Mouse (Mus musculus) gastrocnemius, adult 8-10 months (tissue): Measurements from ENCODE around the gene Pam. TPM values are rescaled to one million over a fixed set of nuclear protein-coding genes. Genes with fewer than 3 reads are reported as not detected.

Experiments used
- DNase-seq, 2 experiments: peaks; one replicate each; pipeline ENCODE4 v3.0.0; 2022; ENCODE audit warnings: low spot score in 2 of 2
- total RNA-seq, 4 experiments: library from RNA; stranded (reverse); gene quantifications; 2 replicates each; pipeline ENCODE4 v1.2.4; 2022

Pam gene
- total RNA-seq, 4 experiments from 2014 or later: 19.6 to 32.4 (median 23.9) TPM

- DNase-seq: no peak
These were observed 179.1 kb downstream of the Pam start for GRCm38 (mm10) chr1:97916218-97916970.

DNA sequence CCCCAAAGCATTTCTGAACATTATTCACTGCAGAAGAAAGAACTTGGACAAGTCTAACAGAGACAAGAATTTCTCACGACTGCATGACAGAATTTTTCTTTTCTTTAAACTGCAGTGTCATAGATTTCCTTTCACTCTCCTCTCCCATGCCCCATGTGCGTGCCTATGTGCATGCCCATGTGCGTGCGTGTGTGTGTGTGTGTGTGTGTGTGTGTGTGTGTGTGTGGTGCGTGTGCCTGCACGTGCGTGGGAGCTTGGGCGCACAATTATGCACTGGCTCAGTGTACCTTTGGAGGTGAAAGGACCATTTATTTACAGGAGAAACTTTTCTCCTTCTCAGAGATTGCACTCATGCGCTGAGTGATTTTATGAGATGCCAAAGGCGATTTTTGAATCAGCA, 179.7 kb downstream of the Pam start:
- DNase-seq: no peak

GRCm38 (mm10) chr1:97910874-97911273, 184.6 kb downstream of the Pam start:
- DNase-seq: no peak

DNA sequence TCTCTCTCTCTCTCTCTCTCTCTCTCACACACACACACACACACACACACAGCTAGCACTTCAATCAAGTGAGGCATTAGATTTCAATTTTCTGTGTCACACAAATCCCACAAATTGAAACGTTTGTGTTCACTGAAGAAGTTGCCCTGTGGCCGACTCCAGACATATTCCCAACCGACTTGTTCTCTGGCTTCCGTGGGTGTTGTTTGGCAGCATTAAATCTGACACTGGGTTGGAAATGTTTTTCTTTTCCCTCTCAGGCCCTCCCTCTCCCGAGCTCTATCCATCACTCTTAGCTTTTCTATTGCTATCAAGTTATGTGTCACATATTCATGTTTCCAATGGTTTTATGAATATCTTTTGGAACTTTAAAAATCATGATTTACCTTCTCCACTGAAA, 185.9 kb downstream of the Pam start:
- DNase-seq: no peak

DNA sequence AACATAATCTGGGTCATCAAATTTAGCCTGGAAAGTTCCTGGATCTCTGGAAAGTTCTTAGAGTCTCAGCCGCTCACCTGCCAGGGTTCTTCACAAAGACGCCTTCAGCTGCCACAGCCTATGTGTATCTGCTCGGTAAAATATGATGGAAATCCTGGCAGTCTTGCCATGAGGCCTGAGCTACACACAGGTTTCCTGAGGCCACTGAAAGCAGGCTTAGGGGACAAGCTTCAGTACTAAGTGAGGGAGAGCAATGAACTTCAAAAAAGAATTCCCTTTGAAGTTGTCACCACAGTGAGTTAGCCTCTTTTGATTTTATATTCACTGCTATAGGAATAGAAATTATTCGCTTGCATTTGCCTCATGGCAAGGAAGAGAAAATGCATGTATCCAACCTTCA, 186.7 kb downstream of the Pam start:
- DNase-seq: no peak

DNA sequence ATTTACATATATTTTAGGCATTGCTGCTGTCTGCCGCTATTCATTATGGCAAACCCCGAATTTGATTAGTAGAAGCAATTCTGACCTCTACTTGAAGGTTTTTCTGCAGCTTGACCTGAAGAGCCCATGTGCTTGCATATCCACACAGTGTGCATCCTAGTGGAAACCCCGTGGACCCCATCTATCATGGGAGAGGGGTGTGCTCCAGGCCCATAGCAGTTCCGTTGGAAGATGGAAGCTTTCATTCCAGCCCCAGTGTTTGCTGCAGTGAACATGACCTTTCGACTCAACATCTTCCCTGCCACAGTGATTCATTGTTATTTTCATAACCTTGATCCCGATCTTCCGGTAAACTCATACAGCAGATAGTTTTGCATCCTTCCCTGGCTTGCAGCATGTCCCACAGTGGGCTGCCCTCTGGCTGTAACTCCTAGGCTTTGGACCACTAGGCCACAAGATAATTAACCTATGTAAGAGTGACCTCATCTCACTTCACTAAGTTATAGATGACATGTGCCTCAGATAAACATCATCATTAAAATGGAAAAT, 191.5 kb downstream of the Pam start:
- DNase-seq: no peak

DNA sequence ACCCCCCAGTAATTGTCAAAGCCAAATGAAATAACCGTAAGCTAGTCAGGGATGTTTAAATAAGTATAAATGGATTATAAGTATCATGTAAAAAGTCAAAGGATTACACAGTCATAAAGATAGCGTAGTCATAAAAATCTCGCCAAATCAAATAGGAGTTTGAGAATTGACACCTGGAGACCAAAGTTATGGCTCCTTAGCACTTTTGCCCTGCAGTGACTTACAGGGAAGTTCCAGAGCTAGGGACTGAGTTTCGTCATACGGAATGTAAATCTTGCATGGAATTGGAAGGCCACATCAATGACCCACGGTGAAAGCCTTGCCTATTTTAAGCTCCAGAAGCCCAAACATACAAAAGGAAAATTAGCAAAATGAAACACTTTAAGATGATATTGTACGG, 192.6 kb downstream of the Pam start:
- no peak for DNase-seq

GRCm38 (mm10) chr1:97900559-97901153, 194.8 kb downstream of the Pam start:
- no peak for DNase-seq

DNA sequence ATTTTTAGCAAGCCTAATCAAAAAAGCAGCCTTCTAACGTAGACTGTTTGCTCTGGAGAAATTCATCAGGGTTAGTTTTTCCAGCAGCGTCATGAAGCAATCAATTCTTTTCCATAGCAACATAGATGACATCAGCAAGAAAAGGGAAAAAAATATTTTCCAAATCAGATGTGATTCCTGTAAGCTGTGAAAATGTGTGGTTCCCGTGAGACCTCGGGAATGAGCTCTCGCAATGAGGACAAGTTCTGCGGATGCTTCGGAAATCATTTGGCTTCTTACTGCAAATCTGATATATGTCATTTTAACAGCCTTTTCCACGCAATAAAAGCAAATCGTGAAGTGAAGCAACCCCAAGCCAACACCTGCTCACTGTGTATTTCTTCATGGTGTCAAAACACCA, 207.9 kb downstream of the Pam start:
- DNase-seq: no peak

GRCm38 (mm10) chr1:97883498-97883897, 211.9 kb downstream of the Pam start:
- no peak for DNase-seq

- DNase-seq: no peak
These were observed 218.4 kb downstream of the Pam start for GRCm38 (mm10) chr1:97877037-97877436.

DNA sequence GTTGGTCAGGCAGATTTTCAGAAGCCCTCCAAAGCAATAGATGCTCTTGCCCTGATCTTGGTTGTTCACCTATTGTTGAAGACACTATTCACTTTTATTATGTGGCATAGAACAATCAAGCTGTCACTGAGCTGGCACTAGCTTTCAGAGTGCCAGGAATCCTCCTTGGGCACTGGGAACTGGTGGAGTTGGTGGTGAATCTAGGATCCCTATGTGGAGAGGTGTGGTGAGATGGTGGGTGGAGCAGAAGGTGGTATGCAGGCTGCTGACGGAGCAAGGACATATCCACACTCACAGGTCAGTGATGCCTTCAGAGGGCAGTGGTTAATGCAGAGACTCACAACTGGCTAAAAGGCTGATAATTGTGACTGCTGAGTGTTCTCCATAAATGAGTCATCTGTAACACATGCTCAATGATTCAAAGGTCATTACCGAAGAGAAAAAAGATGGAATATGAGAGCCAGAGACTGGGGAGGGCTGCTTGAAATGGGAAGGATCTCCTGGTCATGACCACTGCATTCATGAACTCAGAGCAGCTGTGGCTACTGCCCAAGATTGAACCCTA, 221.9 kb downstream of the Pam start:
- no peak for DNase-seq

DNA sequence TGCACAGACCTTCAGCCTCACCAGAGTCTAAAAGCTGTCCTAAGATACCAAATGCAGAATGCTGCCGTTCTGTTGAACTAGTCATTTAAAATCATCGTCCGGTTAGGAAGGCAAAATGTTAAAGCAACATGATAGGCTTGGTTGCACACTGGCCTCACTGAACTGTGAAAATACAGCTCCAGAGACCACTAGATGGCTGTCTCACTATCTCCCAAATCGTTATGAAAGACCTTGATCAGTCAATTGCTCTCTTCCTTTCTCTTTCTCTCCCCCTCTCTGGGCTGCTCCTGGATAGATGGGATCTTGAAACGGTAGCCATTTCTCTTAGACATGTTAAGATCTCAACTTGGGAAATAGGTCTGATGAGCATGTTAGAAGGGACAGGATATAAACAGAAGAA, 223.0 kb downstream of the Pam start:
- DNase-seq: no peak

- DNase-seq: no peak
These were observed 223.4 kb downstream of the Pam start for GRCm38 (mm10) chr1:97872072-97872471.

DNA sequence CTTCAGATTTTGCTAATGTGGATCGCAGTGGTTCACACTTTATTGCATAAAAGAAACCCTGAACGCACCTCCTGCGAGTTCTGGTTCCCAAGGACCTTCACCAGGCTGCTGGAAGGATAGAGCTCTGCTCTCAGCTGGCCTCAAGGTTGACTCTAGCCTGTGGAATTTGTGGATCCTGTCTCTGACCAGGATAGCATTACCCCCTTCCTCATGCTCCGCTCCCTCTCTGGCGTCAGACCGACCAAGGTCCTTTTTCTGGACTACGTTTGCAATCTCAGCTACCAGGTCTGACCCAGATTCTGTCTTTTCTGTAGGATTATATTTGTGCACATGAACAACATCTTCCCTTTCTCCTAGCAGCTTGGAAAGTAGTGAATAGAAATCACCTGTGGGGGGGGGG, 231.3 kb downstream of the Pam start:
- DNase-seq: no peak

DNA sequence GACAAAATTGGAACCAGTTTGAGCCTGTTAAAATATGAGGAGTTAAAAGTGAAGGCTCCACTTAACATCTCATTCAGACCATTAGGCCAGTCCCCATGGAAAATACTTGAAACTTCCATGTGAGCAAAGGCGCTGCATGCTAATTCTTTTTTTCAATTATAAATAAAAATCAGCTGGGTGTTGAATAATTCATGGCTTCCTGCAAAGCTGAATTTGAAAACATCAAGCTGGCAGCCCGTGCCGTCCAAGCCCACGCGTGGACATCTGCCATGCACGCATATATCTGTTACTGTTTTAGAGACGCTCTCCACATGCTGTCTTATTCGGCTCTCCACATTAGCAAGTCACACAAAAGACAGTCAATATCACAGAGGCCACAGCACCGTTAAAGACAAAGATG, 232.3 kb downstream of the Pam start:
- no peak for DNase-seq

DNA sequence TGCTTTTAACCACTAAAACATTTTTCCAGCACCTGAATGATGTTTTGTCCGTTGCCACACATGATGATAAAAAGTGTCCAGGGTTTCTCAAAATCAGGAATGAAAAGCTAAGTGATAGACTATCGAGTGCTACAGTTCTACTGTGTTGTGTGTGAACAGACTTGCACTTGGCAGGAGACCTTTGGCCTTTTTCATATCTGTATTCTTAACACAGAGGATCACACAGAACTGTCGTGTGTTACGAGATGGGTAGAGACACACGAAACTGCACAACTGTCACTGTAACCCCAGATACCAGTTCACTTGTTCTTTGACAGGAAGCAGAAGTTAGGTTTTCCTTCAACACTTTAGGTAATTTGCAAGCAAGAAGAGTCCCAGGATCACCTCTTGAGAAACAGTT, 232.7 kb downstream of the Pam start:
- no peak for DNase-seq

DNA sequence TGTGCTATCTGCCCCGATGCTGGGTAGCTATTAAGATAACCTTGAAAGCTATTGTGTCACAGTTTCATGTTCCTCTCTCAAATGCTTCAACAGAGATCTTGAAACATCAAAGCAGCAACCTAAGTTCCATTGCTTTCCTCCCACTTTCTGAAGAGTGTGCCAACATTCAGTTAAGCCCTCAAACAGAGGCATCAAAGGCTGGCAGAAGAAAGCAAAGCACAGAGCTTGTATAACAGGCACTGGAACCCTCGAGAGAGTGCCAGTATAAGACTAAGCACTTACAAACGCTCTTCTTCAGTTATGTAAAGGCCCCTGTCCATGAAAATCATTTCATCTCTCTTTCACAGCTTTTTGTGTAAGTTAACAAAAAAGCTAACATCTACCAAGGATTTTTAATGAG, 241.2 kb downstream of the Pam start:
- no peak for DNase-seq

DNA sequence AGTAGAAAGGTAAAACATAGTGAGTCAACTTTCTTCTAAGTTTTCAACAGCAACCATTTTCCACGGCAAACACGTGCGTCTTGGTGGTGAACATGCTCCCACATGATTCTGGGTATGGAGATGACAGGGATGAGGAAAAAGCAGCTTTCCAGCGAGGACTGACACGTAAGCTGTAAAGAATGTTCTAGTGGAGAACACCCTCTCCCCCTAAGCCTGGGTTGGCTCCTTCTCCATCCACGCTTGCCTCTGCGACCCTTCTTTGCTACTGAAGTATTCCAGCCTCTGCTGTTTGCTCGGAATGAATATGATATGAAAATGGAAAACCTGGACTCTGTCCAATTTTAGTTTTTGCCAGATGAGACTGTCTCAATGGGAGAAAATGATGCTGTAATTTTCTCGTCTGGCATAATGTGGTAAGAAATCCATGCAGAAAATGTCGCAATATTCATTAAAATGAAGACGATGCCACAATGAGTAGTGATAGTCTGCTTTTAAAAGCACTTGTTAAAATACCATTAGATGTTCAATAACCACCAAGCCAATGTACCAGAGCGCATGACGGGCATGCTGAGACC, 243.8 kb downstream of the Pam start:
- no peak for DNase-seq

GRCm38 (mm10) chr1:97848601-97849241, 246.7 kb downstream of the Pam start:
- DNase-seq: no peak

DNA sequence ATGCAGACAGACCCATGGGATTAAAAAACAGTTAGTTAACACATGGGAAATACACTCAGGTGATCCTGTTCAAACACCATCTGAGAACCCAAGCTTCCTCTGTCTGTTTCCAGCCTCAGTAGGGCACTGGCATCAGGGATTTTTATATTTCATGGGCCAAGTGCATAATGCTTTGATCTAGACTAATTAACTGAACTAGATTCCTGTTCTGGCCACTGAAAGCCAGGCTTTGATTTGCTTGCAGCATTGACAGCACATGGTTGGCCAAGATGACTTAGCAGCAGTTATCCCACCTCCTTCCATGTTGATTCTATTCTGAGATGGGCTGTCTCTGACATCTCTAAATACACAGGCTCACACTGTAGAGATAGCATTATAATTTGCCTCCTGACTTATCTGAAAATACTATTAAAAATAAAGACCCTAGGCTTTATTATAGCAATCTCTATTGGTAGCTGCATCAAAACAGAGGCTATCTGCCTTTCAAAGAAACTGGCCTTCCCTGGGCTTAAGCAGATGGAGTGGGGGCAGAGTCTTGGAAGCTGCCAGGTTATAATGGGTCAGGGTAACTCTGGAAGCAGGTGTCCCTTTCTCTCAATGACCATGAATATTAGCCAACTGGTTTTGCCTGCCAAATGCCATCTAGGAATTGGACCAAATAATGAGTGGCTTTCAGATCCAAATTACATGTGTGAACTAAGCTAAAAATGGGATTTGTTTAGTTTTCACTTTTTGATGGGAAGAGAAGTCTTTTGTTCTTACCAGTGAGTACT, 252.0 kb downstream of the Pam start:
- no peak for DNase-seq
